Comparison of ENCODE assay signal across 11 mouse cellular contexts in genomic region chr13:46979836-46980490, GRCm38 (mm10). TPM values are rescaled to one million over a fixed set of nuclear protein-coding genes. Genes with fewer than 3 reads are reported as not detected.
DNase-seq lines count a peak whose midpoint lies in the region; ATAC-seq and TF ChIP-seq lines count a peak whose summit lies in the region.
"Had no signal": no experiment of that assay in that cellular context is flagged by ENCODE, and none has a peak within 500 bp of the region (broad histone marks: within the 10 kb centered on the region; RNA-seq: fewer than 3 reads in every experiment).

No protein-coding gene starts in this region.

- no peak overlapping the region for H3K4me2 ChIP-seq in intestine, embryonic 15.5 days (replicated peaks)
- no peak overlapping the region; the same call in 1 of the 2 replicates for H3K4me2 ChIP-seq in intestine, postnatal 0 days (replicated peaks; ENCODE audit: low read depth)
- H3K4me2 ChIP-seq in stomach, embryonic 15.5 days, result no peak overlapping the region
- H3K4me2 ChIP-seq: liver, embryonic 11.5 days had no signal

- WGBS in intestine, embryonic 15.5 days, result 35% methylated on average over 13 of the region's 13 CpGs
- WGBS in intestine, postnatal 0 days, result 16% methylated on average over 13 of the region's 13 CpGs
- 32% methylated on average over 13 of the region's 13 CpGs for WGBS in heart, embryonic 10.5 days
- 41% methylated on average over 13 of the region's 13 CpGs for WGBS in stomach, embryonic 15.5 days

- no peaks in the 10 kb centered on the region for H3K27me3 ChIP-seq in intestine, embryonic 15.5 days (replicated peaks)
- no peaks in the 10 kb centered on the region for H3K27me3 ChIP-seq in intestine, postnatal 0 days (replicated peaks; ENCODE audit: control insufficient read depth, insufficient read depth, low read length)
- H3K27me3 ChIP-seq in heart, embryonic 10.5 days (ENCODE audit: insufficient read depth, poor library complexity, severe bottlenecking), result no peaks in the 10 kb centered on the region
- H3K27me3 ChIP-seq in stomach, embryonic 15.5 days (replicated peaks), result no peaks in the 10 kb centered on the region

- no peak for DNase-seq in heart, embryonic 10.5 days (ENCODE audit: low spot score)
- peak; percentile 66 to 79 for DNase-seq in lung, adult 18-20 months
- DNase-seq in cerebellum, adult 18-20 months, result no peak
- DNase-seq in layer of hippocampus, adult 8-10 months (ENCODE audit: low spot score in 2 of 2), result no peak
- DNase-seq: B cell, adult 2 months; layer of hippocampus, postnatal 36 days had no signal

- H3K27ac ChIP-seq in intestine, embryonic 15.5 days, result 0 out of 2 replicates have a peak overlapping the region, but pooled peaks have one; percentile 5
- H3K27ac ChIP-seq in intestine, postnatal 0 days (ENCODE audit: low read depth, low read length), result no peak overlapping the region
- H3K27ac ChIP-seq in heart, embryonic 10.5 days, result peak overlapping the region; percentile 65
- peak overlapping the region; percentile 33; the same call in 1 of the 2 replicates for H3K27ac ChIP-seq in stomach, embryonic 15.5 days

- peak; percentile 72 for ATAC-seq in intestine, embryonic 15.5 days
- no peak for ATAC-seq in intestine, postnatal 0 days
- ATAC-seq in stomach, embryonic 15.5 days (ENCODE audit: insufficient read depth, low FRiP score, low read depth), result no peak
- ATAC-seq in CD4-positive, CD25-positive, alpha-beta regulatory T cell, adult 4 months, result no peak

- H3K4me3 ChIP-seq in intestine, embryonic 15.5 days (replicated peaks), result no peak overlapping the region
- no peak overlapping the region for H3K4me3 ChIP-seq in intestine, postnatal 0 days (ENCODE audit: low read depth, low read length)
- H3K4me3 ChIP-seq in heart, embryonic 10.5 days, result no peak overlapping the region; the same call in 1 of the 2 replicates
- H3K4me3 ChIP-seq in stomach, embryonic 15.5 days (replicated peaks), result no peak overlapping the region

- no peaks in the 10 kb centered on the region for H3K9me3 ChIP-seq in intestine, embryonic 15.5 days
- H3K9me3 ChIP-seq in intestine, postnatal 0 days (ENCODE audit: control insufficient read depth), result no peaks in the 10 kb centered on the region
- H3K9me3 ChIP-seq in heart, embryonic 10.5 days, result no peaks in the 10 kb centered on the region
- no peaks in the 10 kb centered on the region for H3K9me3 ChIP-seq in stomach, embryonic 15.5 days

- H3K9ac ChIP-seq in intestine, embryonic 15.5 days, result no peak overlapping the region
- no peak overlapping the region for H3K9ac ChIP-seq in intestine, postnatal 0 days (ENCODE audit: low read depth, low read length)
- no peak overlapping the region for H3K9ac ChIP-seq in stomach, embryonic 15.5 days

- H3K36me3 ChIP-seq in intestine, embryonic 15.5 days, result no peaks in the 10 kb centered on the region
- H3K36me3 ChIP-seq in intestine, postnatal 0 days (ENCODE audit: control insufficient read depth, insufficient read depth), result no peaks in the 10 kb centered on the region
- no peaks in the 10 kb centered on the region for H3K36me3 ChIP-seq in heart, embryonic 10.5 days
- no peaks in the 10 kb centered on the region for H3K36me3 ChIP-seq in stomach, embryonic 15.5 days

- H3K4me1 ChIP-seq in intestine, embryonic 15.5 days (replicated peaks), result no peaks in the 10 kb centered on the region
- H3K4me1 ChIP-seq in intestine, postnatal 0 days (replicated peaks; ENCODE audit: control insufficient read depth, insufficient read depth, low read length), result peaks cover 6% of the 10 kb centered on the region; the same call in 1 of the 2 replicates
- H3K4me1 ChIP-seq in heart, embryonic 10.5 days, result peaks cover 25% of the 10 kb centered on the region
- no peaks in the 10 kb centered on the region for H3K4me1 ChIP-seq in stomach, embryonic 15.5 days

- TF ChIP-seq CTCF in intestine, postnatal 0 days (IDR thresholded peaks at IDR 0.05; ENCODE audit: low read depth), result no peak

RNA-seq across cellular contexts. Expression of gene Nhlrc1, which starts 34.7 kb away (rescaled TPM):
- 3.5 and 3.9 TPM in 2 replicates for polyA plus RNA-seq in intestine, embryonic 15.5 days (2015; fragmentation: Nextera tagmentation; extraction: Ambion mirVana)
- 2.1 and 2.4 TPM in 2 replicates for polyA plus RNA-seq in intestine, postnatal 0 days (2015; fragmentation: Nextera tagmentation; extraction: Ambion mirVana)
- polyA plus RNA-seq in heart, embryonic 10.5 days (2016; fragmentation: Nextera tagmentation; extraction: Ambion mirVana), result 2.9 and 4.3 TPM in 2 replicates
- 3.1 and 3.9 TPM in 2 replicates for polyA plus RNA-seq in stomach, embryonic 15.5 days (2015; fragmentation: Nextera tagmentation; extraction: Ambion mirVana)
- total RNA-seq in layer of hippocampus, adult 8-10 months (2022), result 10 to 100 TPM; 15.4 to 19.6 (median 17.9) TPM
- polyA plus RNA-seq in CD4-positive, CD25-positive, alpha-beta regulatory T cell, adult 4 months (2017; shearing (Covaris generic)), result under 1 TPM in 1 of 2 experiments, not detected in 1; 0.13 TPM

RNA-seq across cellular contexts. Expression of gene Kif13a, which starts 50.3 kb away (rescaled TPM):
- 17.0 and 17.6 TPM in 2 replicates for polyA plus RNA-seq in intestine, embryonic 15.5 days (2015; fragmentation: Nextera tagmentation; extraction: Ambion mirVana)
- 11.3 and 12.3 TPM in 2 replicates for polyA plus RNA-seq in intestine, postnatal 0 days (2015; fragmentation: Nextera tagmentation; extraction: Ambion mirVana)
- 29.1 and 46.4 TPM in 2 replicates for polyA plus RNA-seq in heart, embryonic 10.5 days (2016; fragmentation: Nextera tagmentation; extraction: Ambion mirVana)
- polyA plus RNA-seq in stomach, embryonic 15.5 days (2015; fragmentation: Nextera tagmentation; extraction: Ambion mirVana), result 16.9 and 17.9 TPM in 2 replicates
- total RNA-seq in layer of hippocampus, adult 8-10 months (2022), result 10 to 100 TPM; 22.8 to 32.5 (median 26.4) TPM
- polyA plus RNA-seq in CD4-positive, CD25-positive, alpha-beta regulatory T cell, adult 4 months (2017; shearing (Covaris generic)), result 1 to 10 TPM; 5.6 to 7.0 TPM

Comparison
In these comparisons a context has a peak if more than half of its experiments do, and no peak if none do; other contexts are left out.
1. DNase-seq: peak in lung, adult 18-20 months (2 of 2); none in heart, embryonic 10.5 days (single experiment), cerebellum, adult 18-20 months (0 of 2) and layer of hippocampus, adult 8-10 months (0 of 2).